Mouse (Mus musculus): ENCODE results near the gene Ptger4. TPM values are rescaled to one million over a fixed set of nuclear protein-coding genes. Genes with fewer than 3 reads are reported as not detected.
"Not testable (repeated sequence)": the region's sequence is repeated elsewhere in the genome, so short reads cannot be mapped to it uniquely, and the experiment has no call there.

Ptger4 gene
- polyA plus RNA-seq, 1 experiment from 2014 or later = 1.5 TPM

DNA sequence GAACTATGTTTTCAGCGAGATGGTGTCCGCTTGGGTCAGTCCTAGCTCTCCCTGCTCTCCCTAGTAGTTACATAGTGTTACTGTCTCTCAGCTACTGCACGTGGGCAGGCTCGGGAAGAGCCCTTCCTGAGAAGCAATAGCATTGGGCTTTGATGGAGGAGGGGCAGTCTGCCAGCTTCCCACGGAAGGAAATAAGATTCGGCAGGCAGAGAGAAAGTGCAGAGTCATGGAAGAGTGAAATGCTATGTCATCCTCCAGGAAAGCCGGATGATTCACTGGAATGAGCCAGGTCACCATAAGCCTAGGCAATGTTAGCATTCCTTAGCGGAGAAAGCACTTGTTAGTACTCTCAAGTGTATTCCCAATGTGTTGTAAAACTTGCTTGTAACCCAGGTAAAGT lies 8.5 kb downstream of the Ptger4 start:
- H3K27ac ChIP-seq (ENCODE audit: low read depth) = no peak overlapping the region
- H3K9ac ChIP-seq (replicated peaks) = no peak overlapping the region
- no peak overlapping the region for H3K4me3 ChIP-seq (ENCODE audit: low read depth, low read length)
- H3K9me3 ChIP-seq (ENCODE audit: low read length) = no peaks in the 10 kb centered on the region
- H3K27me3 ChIP-seq (ENCODE audit: insufficient read depth, low read length) = no peaks in the 10 kb centered on the region
- peak overlapping the region; percentile 30; the same call in 1 of the 2 replicates for H3K4me2 ChIP-seq (ENCODE audit: low read depth, low read length)
- ATAC-seq (peak; percentile 73), DNase-seq (peak; percentile 31)
- H3K4me1 ChIP-seq (ENCODE audit: insufficient read depth) = peaks cover 14% of the 10 kb centered on the region
- TF ChIP-seq CTCF (IDR thresholded peaks at IDR 0.05; ENCODE audit: low read depth) = no peak
- no peak for TF ChIP-seq EP300 (IDR thresholded peaks at IDR 0.05; ENCODE audit: low read depth)
- 35% methylated on average over 8 of the region's 8 CpGs for WGBS (ENCODE audit: insufficient replicate concordance)
- 0 out of 2 replicates have a peak, but pooled peaks cover 3% of the 10 kb centered on the region for H3K36me3 ChIP-seq (replicated peaks; ENCODE audit: insufficient read depth, low read length)

DNA sequence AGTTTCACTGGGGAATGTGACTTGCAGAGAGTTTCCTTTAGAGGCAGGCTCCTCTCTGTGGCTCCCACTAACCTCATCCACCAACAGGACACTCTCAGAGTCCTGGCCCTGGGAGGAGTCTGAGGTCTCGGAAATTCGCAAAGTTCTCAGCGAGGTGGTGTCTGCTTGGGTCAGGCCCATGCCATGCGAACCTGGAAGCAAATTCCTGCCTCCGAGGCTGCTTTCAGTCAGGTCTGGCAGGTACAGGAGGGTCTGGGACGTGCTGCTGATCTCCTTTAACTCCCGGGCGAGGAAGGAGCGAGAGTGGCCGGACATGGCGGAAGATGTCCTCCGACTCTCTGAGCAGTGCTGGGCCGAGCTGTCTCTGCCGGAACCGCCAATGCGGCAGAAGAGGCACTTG lies 9.3 kb downstream of the Ptger4 start:
- TF ChIP-seq EP300 (IDR thresholded peaks at IDR 0.05; ENCODE audit: low read depth) (no peak), CTCF (IDR thresholded peaks at IDR 0.05; ENCODE audit: low read depth) (no peak)
- no peak for DNase-seq
- Histone ChIP-seq H3K9ac (replicated peaks) (no peak overlapping the region), H3K4me1 (ENCODE audit: insufficient read depth) (peaks cover 8% of the 10 kb centered on the region), H3K27me3 (ENCODE audit: insufficient read depth, low read length) (no peaks in the 10 kb centered on the region), H3K9me3 (ENCODE audit: low read length) (no peaks in the 10 kb centered on the region), H3K36me3 (replicated peaks; ENCODE audit: insufficient read depth, low read length) (0 out of 2 replicates have a peak, but pooled peaks cover 3% of the 10 kb centered on the region), H3K4me2 (ENCODE audit: low read depth, low read length) (no peak overlapping the region), H3K27ac (ENCODE audit: low read depth) (no peak overlapping the region), H3K4me3 (ENCODE audit: low read depth, low read length) (no peak overlapping the region)
- WGBS (ENCODE audit: insufficient replicate concordance) = 84% methylated on average over 16 of the region's 16 CpGs
- no peak for ATAC-seq

- DNase-seq; H3K4me1 ChIP-seq (ENCODE audit: insufficient read depth); H3K36me3 ChIP-seq (replicated peaks; ENCODE audit: insufficient read depth, low read length); H3K27me3 ChIP-seq (ENCODE audit: insufficient read depth, low read length); H3K9me3 ChIP-seq (ENCODE audit: low read length); H3K27ac ChIP-seq (ENCODE audit: low read depth); H3K4me2 ChIP-seq (ENCODE audit: low read depth, low read length); H3K4me3 ChIP-seq (ENCODE audit: low read depth, low read length); ATAC-seq; H3K9ac ChIP-seq (replicated peaks): not testable (repeated sequence)
- 71% methylated on average over 10 of the region's 10 CpGs for WGBS (ENCODE audit: insufficient replicate concordance)
These were observed 13.2 kb downstream of the Ptger4 start for GRCm38 (mm10) chr15:5230746-5231145.

DNA sequence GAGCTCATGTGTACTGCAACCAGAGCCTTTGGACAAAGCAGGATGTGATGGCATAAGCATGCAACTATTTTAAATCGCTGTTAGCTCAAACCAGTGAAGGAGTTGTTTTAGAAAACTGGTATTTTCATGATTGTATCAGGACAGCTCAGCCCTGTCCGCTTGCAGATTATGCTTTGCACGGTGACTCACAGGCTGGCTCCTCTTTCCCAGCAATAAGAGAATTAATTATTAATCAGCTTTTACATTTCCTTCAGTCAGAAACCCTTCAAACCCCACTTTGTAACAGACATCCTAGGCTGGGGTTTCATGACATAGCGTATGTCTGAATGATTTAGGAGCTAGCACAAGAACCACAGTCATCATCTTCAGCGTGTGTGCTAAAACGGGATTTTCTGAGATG lies 23.5 kb downstream of the Ptger4 start:
- TF ChIP-seq CTCF (IDR thresholded peaks at IDR 0.05; ENCODE audit: low read depth) = no peak
- no peak for TF ChIP-seq EP300 (IDR thresholded peaks at IDR 0.05; ENCODE audit: low read depth)
- no peak for ATAC-seq
- H3K27ac ChIP-seq (ENCODE audit: low read depth) = no peak overlapping the region
- no peaks in the 10 kb centered on the region for H3K27me3 ChIP-seq (ENCODE audit: insufficient read depth, low read length)
- H3K9me3 ChIP-seq (ENCODE audit: low read length) = no peaks in the 10 kb centered on the region
- H3K9ac ChIP-seq (replicated peaks) = no peak overlapping the region
- DNase-seq = no peak
- WGBS (ENCODE audit: insufficient replicate concordance) = 88% methylated on average over 6 of the region's 6 CpGs
- no peak overlapping the region for H3K4me3 ChIP-seq (ENCODE audit: low read depth, low read length)
- 0 out of 2 replicates have a peak, but pooled peaks cover 4% of the 10 kb centered on the region for H3K36me3 ChIP-seq (replicated peaks; ENCODE audit: insufficient read depth, low read length)
- no peak overlapping the region for H3K4me2 ChIP-seq (ENCODE audit: low read depth, low read length)
- H3K4me1 ChIP-seq (ENCODE audit: insufficient read depth) = no peaks in the 10 kb centered on the region

- 93% methylated on average over 3 of the region's 3 CpGs for WGBS (ENCODE audit: insufficient replicate concordance)
- ATAC-seq (no peak), DNase-seq (no peak)
- TF ChIP-seq EP300 (IDR thresholded peaks at IDR 0.05; ENCODE audit: low read depth) (no peak), CTCF (IDR thresholded peaks at IDR 0.05; ENCODE audit: low read depth) (no peak)
- no peak overlapping the region for H3K4me3 ChIP-seq (ENCODE audit: low read depth, low read length)
- no peaks in the 10 kb centered on the region for H3K9me3 ChIP-seq (ENCODE audit: low read length)
- no peak overlapping the region for H3K9ac ChIP-seq (replicated peaks)
- peaks cover 10% of the 10 kb centered on the region for H3K36me3 ChIP-seq (replicated peaks; ENCODE audit: insufficient read depth, low read length)
- no peak overlapping the region for H3K4me2 ChIP-seq (ENCODE audit: low read depth, low read length)
- H3K4me1 ChIP-seq (ENCODE audit: insufficient read depth) = no peaks in the 10 kb centered on the region
- no peak overlapping the region for H3K27ac ChIP-seq (ENCODE audit: low read depth)
- H3K27me3 ChIP-seq (ENCODE audit: insufficient read depth, low read length) = no peaks in the 10 kb centered on the region
These were observed 34.9 kb downstream of the Ptger4 start for GRCm38 (mm10) chr15:5209116-5209515.

GRCm38 (mm10) chr15:5205222-5205621 lies 38.8 kb downstream of the Ptger4 start:
- no peak overlapping the region for H3K9ac ChIP-seq (replicated peaks)
- 87% methylated on average over 9 of the region's 9 CpGs for WGBS (ENCODE audit: insufficient replicate concordance)
- no peak overlapping the region for H3K4me3 ChIP-seq (ENCODE audit: low read depth, low read length)
- DNase-seq (no peak), ATAC-seq (no peak)
- H3K4me1 ChIP-seq (ENCODE audit: insufficient read depth) = no peaks in the 10 kb centered on the region; the same call in 1 of the 2 replicates
- H3K27ac ChIP-seq (ENCODE audit: low read depth) = no peak overlapping the region
- no peaks in the 10 kb centered on the region for H3K9me3 ChIP-seq (ENCODE audit: low read length)
- H3K4me2 ChIP-seq (ENCODE audit: low read depth, low read length) = no peak overlapping the region
- no peak for TF ChIP-seq CTCF (IDR thresholded peaks at IDR 0.05; ENCODE audit: low read depth)
- no peak for TF ChIP-seq EP300 (IDR thresholded peaks at IDR 0.05; ENCODE audit: low read depth)
- peaks cover 2% of the 10 kb centered on the region; the same call in 1 of the 2 replicates for H3K36me3 ChIP-seq (replicated peaks; ENCODE audit: insufficient read depth, low read length)
- no peaks in the 10 kb centered on the region for H3K27me3 ChIP-seq (ENCODE audit: insufficient read depth, low read length)

GRCm38 (mm10) chr15:5196691-5197090 lies 47.3 kb downstream of the Ptger4 start:
- 45% methylated on average over 4 of the region's 4 CpGs for WGBS (ENCODE audit: insufficient replicate concordance)
- no peaks in the 10 kb centered on the region for H3K9me3 ChIP-seq (ENCODE audit: low read length)
- H3K4me2 ChIP-seq (ENCODE audit: low read depth, low read length) = 0 out of 2 replicates have a peak overlapping the region, but pooled peaks have one; percentile 2
- peaks cover 22% of the 10 kb centered on the region; the same call in 1 of the 2 replicates for H3K4me1 ChIP-seq (ENCODE audit: insufficient read depth)
- no peak for DNase-seq
- no peak overlapping the region for H3K27ac ChIP-seq (ENCODE audit: low read depth)
- H3K36me3 ChIP-seq (replicated peaks; ENCODE audit: insufficient read depth, low read length) = peaks cover 4% of the 10 kb centered on the region; the same call in 1 of the 2 replicates
- H3K4me3 ChIP-seq (ENCODE audit: low read depth, low read length) = no peak overlapping the region
- no peak for ATAC-seq
- H3K27me3 ChIP-seq (ENCODE audit: insufficient read depth, low read length) = no peaks in the 10 kb centered on the region
- no peak overlapping the region for H3K9ac ChIP-seq (replicated peaks)
- TF ChIP-seq EP300 (IDR thresholded peaks at IDR 0.05; ENCODE audit: low read depth) = no peak
- TF ChIP-seq CTCF (IDR thresholded peaks at IDR 0.05; ENCODE audit: low read depth) = no peak

All from liver, postnatal 0 days (tissue).